Mouse (Mus musculus) midbrain, postnatal 0 days (tissue): ENCODE measurements around the gene Aff3. TPM values are rescaled to one million over a fixed set of nuclear protein-coding genes. Genes with fewer than 3 reads are reported as not detected.

Experiments
- ATAC-seq: fragments of 200-750 bp; cut with Nextera tagmentation; 2 replicates; pipeline ENCODE4 v1.8.0; 2017; ENCODE audit warnings: moderate number of reproducible peaks, mild to moderate bottlenecking, moderate TSS enrichment, moderate library complexity; ENCODE audit not compliant: low FRiP score
- DNase-seq: peaks from one replicate; pipeline ENCODE4 v3.0.0-alpha.2; 2015; ENCODE audit warnings: low spot score
- H3K27ac ChIP-seq: fragments of 300-500 bp; sonication (generic); 2 replicates; pipeline ENCODE4 v1.5.1; 2014; ENCODE audit warnings: low read depth, mild to moderate bottlenecking, low read length, mixed read lengths
- H3K27me3 ChIP-seq: fragments of 300-500 bp; sonication (generic); 2 replicates; pipeline ENCODE4 v1.6.1; 2014; ENCODE audit warnings: low read length, control low read depth, mixed read lengths; ENCODE audit not compliant: insufficient read depth
- H3K36me3 ChIP-seq: fragments of 300-500 bp; sonication (generic); 2 replicates; pipeline ENCODE4 v1.6.1; 2014; ENCODE audit warnings: low read length, control low read depth, mixed read lengths; ENCODE audit not compliant: insufficient read depth
- H3K4me1 ChIP-seq: fragments of 300-500 bp; sonication (generic); 2 replicates; pipeline ENCODE4 v1.6.1; 2014; ENCODE audit warnings: mild to moderate bottlenecking, control low read depth, antibody characterized with exemption, low read length, mixed read lengths; ENCODE audit not compliant: insufficient read depth
- H3K4me2 ChIP-seq: fragments of 300-500 bp; sonication (generic); 2 replicates; pipeline ENCODE4 v1.6.1; 2014; ENCODE audit warnings: low read depth, mild to moderate bottlenecking, low read length, mixed read lengths; ENCODE audit not compliant: poor library complexity, severe bottlenecking
- H3K4me3 ChIP-seq: fragments of 300-500 bp; sonication (generic); 2 replicates; pipeline ENCODE4 v1.5.1; 2014; ENCODE audit warnings: low read depth, mild to moderate bottlenecking, low read length, moderate library complexity
- H3K9ac ChIP-seq: fragments of 300-500 bp; sonication (generic); replicated peaks from 2 replicates; pipeline ENCODE4 v1.6.1; 2014; ENCODE audit warnings: mild to moderate bottlenecking, low read length, moderate library complexity, mixed read lengths; ENCODE audit not compliant: poor library complexity, severe bottlenecking
- H3K9me3 ChIP-seq: fragments of 300-500 bp; sonication (generic); 2 replicates; pipeline ENCODE4 v1.6.1; 2016; ENCODE audit warnings: low read length, control low read depth
- CTCF ChIP-seq: IDR thresholded peaks from 2 replicates; pipeline ENCODE4 v1.5.1; 2016; ENCODE audit warnings: antibody characterized with exemption, mild to moderate bottlenecking
- WGBS: fragments of 180-500 bp; shearing (Covaris S2); extraction: QIAGEN DNeasy Blood & Tissue Kit; methylation state at CpG from one replicate; pipeline ENCODE4 v1.1.7; 2014; 5-methylcytosine and 5-hydroxymethylcytosine counted together
- polyA plus RNA-seq: library from polyadenylated mRNA; unstranded; fragments of >200 nt; fragmentation: Nextera tagmentation; extraction: Ambion mirVana; gene quantifications from 2 replicates; pipeline ENCODE4 v1.2.1, GENCODE M21; 2015
- total RNA-seq: library from RNA; depleted of rRNA; stranded (reverse); fragments of >200 nt; gene quantifications from 2 replicates; pipeline ENCODE4 v1.2.3, GENCODE M21; 2014

The Aff3 gene
- total and polyA plus RNA-seq, 2 experiments from 2014 or later: 20.6 to 61.2 TPM

DNA sequence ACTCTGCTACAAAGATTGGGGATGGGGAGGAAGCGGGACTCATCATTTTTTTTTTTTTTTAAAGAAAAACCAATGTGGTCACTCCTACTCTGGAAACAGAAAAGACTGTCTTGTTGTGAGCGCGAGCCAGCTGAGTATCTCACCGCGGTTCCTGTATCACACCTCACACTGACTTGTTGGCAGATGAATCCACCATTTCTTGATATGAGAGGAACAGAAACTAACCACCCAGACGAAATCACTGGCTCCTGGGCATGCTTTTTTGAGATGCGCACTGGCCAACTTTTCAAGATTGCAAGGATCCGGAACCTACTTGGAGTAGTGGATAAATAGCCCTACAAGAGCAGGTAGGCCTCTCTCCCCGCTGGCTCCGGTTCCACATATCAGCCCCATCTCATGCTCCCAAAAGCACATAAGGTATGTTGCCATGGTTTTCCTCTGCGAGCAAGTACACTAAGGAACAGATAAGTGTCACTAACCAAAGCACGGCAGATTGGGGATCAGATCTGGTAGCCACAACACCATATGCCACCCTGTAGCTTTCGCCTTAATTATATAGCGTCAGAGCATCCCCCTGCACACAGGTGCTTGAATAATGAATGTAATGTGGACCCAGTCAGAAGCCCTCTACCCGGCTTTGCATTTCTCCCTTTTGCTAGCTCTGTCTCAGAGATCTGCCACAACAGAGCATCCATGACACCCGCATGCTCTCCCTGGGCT lies 32.1 kb downstream of the Aff3 start:
- H3K4me1 ChIP-seq: peaks cover 5% of the 10 kb centered on the region
- no peak overlapping the region for H3K9ac ChIP-seq
- H3K9me3 ChIP-seq: no peaks in the 10 kb centered on the region
- H3K27me3 ChIP-seq: no peaks in the 10 kb centered on the region
- WGBS: 86% methylated on average over 16 of the region's 16 CpGs
- H3K27ac ChIP-seq: no peak overlapping the region
- DNase-seq (no peak), ATAC-seq (no peak)
- H3K4me2 ChIP-seq: no peak overlapping the region
- no peak overlapping the region for H3K4me3 ChIP-seq
- H3K36me3 ChIP-seq: no peaks in the 10 kb centered on the region
- TF ChIP-seq CTCF: no peak

DNA sequence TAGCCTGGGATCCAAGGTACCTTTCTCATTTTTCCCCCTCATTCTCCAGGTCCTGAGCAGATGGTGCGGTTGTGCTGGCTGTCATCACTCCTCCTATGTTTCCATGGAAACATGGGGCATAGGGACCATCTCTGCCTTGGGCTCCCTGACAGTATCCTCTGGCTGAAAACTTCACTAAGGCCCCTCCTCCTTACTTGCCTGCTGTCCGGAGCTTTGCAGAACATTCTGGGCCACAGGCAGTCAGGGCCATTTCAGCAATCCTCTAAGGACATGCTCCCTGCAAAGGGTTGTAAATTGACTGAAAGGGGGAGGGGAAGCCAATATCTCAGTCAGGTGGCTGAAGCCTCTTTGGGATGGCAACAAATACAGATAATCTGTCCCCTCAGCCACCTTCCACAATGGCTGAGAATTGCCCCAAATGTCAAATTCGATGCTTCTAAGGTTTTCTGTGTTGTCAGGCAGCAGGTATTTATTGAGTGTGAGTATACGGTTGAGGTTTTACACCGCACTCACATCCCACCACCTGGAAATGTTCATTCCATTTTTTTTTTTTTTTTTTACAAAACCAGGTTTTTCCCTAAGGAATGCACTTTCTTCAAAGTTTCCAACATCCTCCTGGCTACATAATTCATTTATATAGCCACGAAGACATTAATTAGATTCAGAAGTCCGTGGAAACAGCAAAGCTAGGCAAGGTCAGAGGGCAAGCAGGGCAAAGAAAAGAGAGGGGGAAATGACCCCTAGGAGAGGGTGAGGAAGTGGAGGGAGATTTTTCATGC lies 33.1 kb downstream of the Aff3 start:
- 36% methylated on average over 7 of the region's 7 CpGs for WGBS
- TF ChIP-seq CTCF: no peak
- Histone ChIP-seq H3K27ac (no peak overlapping the region), H3K9ac (no peak overlapping the region), H3K4me2 (no peak overlapping the region), H3K27me3 (no peaks in the 10 kb centered on the region), H3K4me1 (peaks cover 5% of the 10 kb centered on the region), H3K4me3 (no peak overlapping the region), H3K36me3 (no peaks in the 10 kb centered on the region), H3K9me3 (no peaks in the 10 kb centered on the region)
- ATAC-seq (no peak), DNase-seq (peak; percentile 60)

DNA sequence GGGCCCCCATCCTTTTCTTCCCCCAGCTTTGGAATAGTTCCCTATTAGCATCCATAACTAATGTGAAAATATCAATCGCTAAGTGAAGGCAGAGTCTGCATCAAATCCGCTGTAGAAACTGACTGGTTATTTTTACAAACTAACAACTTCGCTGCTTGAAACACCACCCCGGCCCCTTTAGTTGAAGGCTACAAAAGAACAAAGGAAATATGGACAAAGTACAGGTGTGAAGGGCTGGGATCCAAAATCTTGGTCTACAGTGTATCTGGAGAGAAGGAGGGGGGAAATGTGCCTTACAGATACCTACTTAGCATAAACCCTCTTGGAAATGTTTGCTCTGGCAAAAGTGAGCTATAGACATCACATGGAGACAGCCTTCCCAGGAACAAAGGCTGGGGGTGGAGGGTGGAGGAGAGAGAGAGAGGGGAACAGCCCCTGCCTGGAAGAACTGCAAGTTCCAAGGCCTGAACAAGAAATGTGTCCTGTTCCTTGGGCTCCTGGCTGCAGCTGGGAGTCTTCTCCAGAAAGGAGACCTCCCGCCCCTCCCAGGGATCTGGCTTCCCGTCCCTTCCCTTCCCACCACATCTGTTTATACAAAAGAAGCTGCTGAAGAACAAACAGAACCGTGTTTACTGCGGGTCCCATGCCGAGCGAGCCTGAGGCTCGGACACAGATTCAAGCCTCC lies 35.7 kb downstream of the Aff3 start:
- no peak overlapping the region for H3K4me2 ChIP-seq
- no peak for ATAC-seq

DNA sequence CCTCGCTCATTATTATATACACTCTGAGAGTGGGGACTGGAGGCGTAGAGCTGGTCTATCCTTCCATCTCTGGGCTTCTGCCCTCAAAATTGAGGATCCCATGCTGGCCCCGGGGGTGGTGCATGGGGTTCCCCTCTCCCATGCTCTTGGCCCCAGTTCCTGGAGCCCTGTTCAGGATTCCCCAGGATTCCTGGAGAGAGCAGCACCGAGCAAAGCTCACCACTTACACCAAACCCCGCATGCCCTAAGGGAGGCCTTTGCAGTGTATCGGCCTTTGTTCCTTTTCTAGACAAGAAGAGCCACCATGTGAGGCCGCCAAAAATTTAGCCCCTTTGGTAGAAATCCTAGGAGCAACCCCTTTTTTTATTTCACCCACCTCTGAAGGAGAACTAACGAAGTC lies 36.3 kb downstream of the Aff3 start:
- Histone ChIP-seq H3K9me3 (no peaks in the 10 kb centered on the region), H3K27me3 (no peaks in the 10 kb centered on the region), H3K27ac (peak overlapping the region; percentile 83; the same call in 1 of the 2 replicates), H3K4me2 (peak overlapping the region; percentile 89), H3K4me1 (peaks cover 8% of the 10 kb centered on the region), H3K4me3 (peak overlapping the region; percentile 86; the same call in 1 of the 2 replicates), H3K9ac (no peak overlapping the region), H3K36me3 (no peaks in the 10 kb centered on the region)
- peak; percentile 29 for DNase-seq
- ATAC-seq: no peak
- TF ChIP-seq CTCF: peak; percentile 39; the same call in 1 of the 2 replicates
- WGBS: 21% methylated on average over 8 of the region's 8 CpGs

More for the DNA sequence above, 35.7 kb downstream of the Aff3 start:
- H3K36me3 ChIP-seq: no peaks in the 10 kb centered on the region
- H3K4me1 ChIP-seq: peaks cover 8% of the 10 kb centered on the region
- peak; percentile 10 for DNase-seq
- no peaks in the 10 kb centered on the region for H3K9me3 ChIP-seq
- H3K27ac ChIP-seq: peak overlapping the region; percentile 83; the same call in 1 of the 2 replicates
- no peak for TF ChIP-seq CTCF
- 33% methylated on average over 11 of the region's 11 CpGs for WGBS
- H3K4me3 ChIP-seq: no peak overlapping the region
- no peak overlapping the region for H3K9ac ChIP-seq
- no peaks in the 10 kb centered on the region for H3K27me3 ChIP-seq

DNA sequence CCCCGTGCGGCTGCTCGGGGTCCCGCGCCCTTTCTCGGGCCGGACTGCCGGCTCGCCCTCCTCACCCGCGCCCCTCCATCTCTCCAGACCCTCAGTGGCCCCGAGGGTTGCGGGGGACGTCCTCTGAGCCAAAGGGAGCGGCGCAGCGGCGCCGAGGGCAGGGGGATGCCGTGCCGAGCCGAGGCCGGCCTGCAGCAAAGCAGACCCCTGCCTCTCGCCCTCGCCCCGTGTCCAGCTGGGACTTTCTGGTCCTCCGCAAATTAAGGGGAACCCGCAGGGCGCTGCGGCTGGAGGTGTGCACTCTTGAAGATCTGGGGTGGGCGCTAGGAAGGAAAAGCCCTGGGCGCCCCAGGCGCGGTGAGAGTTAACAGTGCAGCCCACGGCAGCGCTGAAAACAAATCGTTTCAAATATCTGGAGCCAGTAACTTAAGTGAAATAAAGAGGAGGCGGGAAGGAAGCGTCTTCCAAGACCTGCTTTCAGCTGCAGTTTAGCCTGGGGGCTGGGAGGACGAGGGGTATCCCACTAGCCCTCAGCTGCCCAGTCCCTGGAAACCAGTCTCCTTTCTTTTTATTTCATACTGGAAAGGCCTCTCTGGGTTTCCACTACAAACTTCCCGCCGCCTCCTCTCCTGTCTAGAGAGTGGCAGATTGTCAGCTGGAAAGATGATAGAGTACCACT lies 36.9 kb downstream of the Aff3 start:
- no peak for TF ChIP-seq CTCF
- peak overlapping the region; percentile 86 for H3K4me3 ChIP-seq
- peak overlapping the region; percentile 87 for H3K9ac ChIP-seq
- no peaks in the 10 kb centered on the region for H3K36me3 ChIP-seq
- DNase-seq: peak; percentile 57
- peaks cover 8% of the 10 kb centered on the region for H3K4me1 ChIP-seq
- 1% methylated on average over 30 of the region's 42 CpGs for WGBS
- peak; percentile 58 for ATAC-seq
- no peaks in the 10 kb centered on the region for H3K9me3 ChIP-seq
- H3K27ac ChIP-seq: peak overlapping the region; percentile 83
- peak overlapping the region; percentile 89 for H3K4me2 ChIP-seq
- no peaks in the 10 kb centered on the region for H3K27me3 ChIP-seq
